Mouse (Mus musculus) right cerebral cortex, postnatal 4 days (tissue): Measurements from ENCODE around the gene Clcn6.

Experiments used
- DNase-seq: peaks from one replicate; pipeline ENCODE4 v3.0.0-alpha.2; 2022

Clcn6 gene

GRCm38 (mm10) chr4:148040029-148040830 is 1.6 kb upstream of the Clcn6 start:
- no peak for DNase-seq

DNA sequence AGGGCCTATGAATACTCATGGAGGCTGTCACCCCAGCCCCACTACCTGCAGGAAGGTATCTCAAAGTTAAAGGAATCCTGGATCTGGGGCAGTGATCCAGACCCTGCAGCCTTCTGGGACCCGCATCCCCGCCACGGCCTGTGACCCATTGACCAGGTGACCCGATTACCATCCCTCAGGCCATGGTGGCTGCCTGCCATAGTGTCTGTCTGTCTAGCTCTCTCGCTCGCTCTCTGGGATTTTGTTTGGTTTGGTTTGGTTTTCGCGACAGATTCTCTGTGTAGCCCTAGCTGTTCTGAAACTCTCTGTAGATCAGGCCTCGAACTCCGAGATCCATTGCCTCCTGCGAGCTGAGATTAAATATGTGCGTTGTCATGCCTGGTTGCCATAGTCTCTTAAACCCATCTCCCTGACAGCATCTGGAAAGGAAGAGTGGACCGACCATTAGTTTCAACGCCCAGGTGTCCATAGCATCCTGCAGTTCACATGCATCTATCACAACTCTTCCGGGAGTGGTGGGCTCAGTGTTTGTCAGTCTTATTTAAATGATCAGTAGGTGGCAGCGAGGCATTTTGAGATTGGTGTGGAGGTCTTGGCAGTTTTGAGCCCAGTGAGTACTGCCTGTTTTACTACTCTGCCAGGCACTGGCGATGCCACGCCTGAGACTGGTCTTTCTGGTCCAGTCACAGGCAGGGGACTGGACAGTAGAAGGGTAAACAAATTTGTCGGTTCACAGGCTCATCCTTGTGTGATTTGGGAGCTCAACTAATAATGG is 820 bp upstream of the Clcn6 start:
- DNase-seq: no peak

DNA sequence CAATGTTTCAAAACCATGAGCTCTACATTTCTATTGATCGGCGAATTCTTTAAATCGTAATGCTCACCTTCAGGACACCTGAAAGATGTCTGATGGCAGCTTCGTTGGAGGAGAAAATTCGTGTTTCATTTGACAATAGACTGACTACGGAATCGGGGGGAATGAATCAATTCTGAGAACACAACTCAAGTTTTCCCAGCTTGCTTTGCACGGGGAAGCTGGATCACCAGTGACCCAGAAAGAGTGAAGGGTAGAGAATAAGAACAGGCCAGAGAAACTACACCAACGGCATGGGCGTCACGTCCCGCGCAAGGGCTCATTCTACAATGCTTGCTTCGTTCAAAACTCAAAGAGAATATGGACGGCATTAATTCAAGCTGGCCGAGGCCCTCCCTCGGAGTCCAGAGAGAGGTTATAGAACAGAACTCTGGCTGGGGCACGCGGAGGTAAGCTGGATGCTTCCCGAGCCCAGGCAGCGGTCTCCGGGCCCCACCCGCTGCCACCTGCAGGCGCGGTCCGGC is 482 bp downstream of the Clcn6 start:
- no peak for DNase-seq

DNA sequence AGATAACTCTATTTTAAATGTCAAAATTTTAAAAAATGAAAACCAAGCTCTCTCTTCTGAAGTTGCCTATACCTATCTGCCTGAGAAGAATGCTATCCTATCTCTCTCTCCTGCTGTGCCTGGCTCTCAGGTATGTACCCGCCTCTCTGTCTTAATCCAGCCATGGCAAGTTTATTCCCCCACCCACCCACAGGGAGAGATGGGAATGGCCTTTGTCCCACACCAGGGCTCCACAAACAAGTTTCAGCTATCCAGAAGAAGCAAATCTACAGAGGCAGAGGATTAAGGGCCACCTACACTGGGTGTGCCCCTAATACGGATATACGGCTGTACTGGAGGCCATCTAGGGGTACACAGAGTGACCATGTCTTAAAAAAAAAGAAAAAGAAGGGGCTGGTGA is 3.2 kb downstream of the Clcn6 start:
- no peak for DNase-seq

DNA sequence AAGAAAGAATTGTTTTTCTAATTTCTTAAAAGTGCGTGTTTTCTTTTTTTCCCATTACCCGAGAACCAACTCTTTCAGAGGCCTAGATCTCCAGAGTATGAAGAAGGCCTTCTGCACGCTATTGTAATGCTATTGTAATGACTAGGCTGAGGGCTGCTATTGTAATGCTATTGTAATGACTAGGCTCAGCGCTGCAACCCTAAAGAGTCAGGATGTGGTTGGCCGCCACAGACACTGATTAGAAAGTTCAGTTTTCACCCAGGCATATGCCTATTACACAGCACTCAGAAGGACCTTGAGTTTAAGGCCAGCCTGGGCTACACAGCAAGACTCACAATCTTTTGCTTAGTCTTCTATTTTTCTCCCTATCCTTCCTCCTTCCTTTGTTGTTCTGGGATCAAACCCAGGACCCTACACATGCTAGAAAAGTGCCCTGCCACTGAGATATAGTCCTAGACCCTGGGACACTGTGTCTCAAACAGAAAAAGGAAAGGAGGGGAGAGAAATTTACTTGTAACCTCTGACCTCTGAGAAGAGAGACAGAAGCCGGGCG is 4.7 kb downstream of the Clcn6 start:
- DNase-seq: no peak

GRCm38 (mm10) chr4:148030506-148030905 is 8.1 kb downstream of the Clcn6 start:
- no peak for DNase-seq

DNA sequence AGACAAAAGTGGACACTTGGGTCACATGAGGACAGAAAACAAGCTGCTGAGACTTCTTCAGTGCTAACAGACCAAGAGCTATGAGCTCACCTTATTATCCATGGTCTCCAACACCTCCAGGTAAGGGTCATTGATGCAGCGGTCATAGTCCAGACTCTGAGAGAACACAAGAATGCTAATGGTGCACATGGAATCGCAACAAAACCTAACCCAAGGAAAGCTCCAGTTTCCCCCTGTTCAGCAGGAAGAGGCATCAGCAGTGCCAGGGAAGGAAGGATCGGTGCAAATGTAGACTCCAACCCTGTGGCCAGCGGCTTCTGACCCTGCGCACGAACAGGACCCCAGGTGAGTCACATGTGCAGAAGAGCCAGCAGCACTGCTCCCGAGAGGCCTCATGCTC is 9.3 kb downstream of the Clcn6 start:
- no peak for DNase-seq

DNA sequence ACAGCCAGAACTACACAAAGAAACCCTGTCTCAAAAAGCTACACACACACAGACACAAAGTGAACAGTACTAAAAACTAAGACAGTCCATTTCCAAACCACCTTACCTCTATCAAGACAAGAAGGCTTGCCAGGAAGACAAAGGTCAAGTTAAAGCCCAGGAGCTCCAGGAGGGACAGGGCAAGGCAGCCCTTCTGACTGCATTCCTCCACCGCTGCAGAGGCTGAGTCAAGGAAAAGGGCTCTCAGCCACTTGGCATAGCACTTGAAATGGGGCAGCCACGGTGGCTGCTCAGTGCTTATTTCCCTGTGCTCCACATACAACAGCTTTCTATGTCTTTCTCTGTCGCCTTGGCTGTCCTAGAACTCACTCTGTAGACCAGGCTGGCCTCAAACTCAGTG is 14.6 kb downstream of the Clcn6 start:
- no peak for DNase-seq

DNA sequence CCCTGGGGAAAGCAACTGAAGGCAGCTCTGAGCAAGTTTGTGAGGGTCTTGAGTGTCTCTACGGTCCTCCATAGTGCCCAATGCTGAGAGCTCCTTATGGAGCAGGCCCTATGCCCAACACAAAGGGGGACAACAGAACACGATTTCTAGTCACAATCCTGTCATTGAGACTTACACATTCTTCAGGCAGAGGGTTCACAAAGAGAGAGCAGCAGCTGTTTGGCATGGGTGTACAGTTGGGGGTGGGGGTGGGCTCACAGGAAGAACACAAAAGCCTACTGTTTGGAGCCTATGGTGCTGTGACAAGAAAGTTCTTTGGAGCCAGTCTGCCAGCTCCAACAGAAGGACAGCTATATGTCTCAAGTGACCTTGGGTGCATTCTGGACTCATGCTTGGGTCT is 20.2 kb downstream of the Clcn6 start:
- DNase-seq: no peak

GRCm38 (mm10) chr4:148016981-148017380 is 21.6 kb downstream of the Clcn6 start:
- no peak for DNase-seq

- no peak for DNase-seq
Observed at GRCm38 (mm10) chr4:148015418-148015817, 23.2 kb downstream of the Clcn6 start.

DNA sequence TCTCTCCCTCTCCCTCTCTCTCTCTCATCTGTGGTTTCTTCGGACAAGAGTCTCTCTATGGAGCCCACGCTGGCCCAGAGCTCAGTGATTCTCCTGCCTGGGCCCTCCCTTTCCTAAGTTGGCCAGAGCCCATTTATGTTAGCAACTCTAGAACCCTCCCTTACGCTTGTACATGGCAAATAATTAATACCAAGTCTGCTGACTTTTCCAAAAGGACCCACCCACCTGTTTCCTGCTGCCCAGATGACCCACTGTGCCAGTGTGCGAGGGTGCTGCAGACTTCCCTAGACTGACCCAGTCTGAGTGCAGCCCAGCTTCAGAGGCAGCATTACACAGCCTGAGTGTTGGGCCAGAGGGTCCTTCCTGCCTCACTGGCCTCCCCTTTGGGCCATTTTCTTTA is 26.4 kb downstream of the Clcn6 start:
- no peak for DNase-seq

DNA sequence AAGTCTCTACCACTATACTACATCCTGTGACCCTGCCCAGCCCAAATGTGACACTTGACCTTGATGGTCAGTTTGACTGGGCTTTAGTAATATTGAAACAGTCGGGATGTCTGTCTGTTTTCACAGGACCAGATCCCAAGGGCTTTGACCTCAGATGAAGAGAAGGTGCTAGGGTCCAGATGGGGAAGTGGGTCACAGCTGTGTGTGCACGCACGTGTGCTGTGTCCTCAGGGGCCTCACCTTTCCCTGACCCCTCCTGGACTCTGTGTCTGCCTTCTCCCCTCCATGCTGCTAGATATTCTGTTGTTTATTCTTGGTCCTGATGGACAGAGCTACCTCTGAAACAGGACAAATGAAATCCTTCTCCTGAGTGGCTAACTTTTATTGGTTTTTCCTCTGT is 27.3 kb downstream of the Clcn6 start:
- DNase-seq: no peak

DNA sequence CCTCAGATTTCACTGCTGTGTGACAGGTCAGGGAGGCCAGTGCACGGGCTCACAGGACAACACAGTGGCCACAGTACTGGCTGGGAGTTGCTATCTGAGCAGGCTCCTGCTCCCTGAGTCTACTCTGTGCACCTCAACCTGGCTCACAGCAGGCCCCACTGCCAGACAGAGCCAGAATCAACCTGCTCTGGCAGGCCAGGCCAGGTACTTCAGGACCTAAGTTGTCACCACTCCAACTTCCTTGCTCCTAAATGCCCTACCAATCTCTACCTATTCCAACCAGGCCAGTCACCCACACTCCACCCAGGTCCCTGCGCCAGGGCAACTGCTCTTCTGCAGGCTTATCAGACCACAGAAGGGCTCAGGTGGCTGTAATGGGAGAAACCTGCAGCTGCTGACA is 29.0 kb downstream of the Clcn6 start:
- DNase-seq: no peak

DNA sequence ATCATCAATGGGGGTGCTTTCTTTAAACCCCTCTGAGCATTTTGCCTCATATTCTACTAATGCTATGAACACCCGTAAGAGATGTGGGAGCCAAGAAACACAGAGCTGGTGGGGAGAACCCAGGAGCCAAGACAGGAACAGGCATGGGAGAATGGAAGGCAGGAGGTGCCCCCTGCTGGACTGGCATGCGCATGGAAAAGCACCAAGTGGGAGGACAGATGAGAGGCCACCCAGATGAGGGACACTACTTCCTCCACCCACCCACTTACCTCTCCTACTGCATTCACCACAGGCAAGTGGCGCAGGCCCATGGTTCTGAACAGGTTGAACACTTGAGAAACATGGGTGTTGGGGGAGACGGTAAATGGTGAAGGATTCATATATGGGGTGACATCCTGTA is 30.2 kb downstream of the Clcn6 start:
- peak; percentile 60 for DNase-seq

DNA sequence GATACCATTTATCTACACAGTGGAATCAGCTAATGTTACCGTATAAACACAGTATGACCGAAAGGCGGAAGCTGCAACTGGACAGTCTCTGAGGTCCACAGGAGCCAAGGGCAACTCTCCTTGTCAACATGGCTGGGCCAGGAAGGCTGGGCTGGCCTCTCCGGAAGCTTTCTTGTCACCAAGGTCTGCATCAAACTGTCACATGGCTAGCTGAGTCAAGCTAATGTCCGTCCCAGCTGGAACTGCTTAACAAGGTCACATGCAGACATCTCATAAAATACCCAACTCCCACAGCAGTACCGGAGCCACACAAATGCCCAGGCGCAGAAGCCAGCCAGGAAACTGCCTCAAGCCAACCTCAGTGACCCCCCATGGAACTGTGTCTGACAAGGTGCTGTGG is 34.3 kb downstream of the Clcn6 start:
- DNase-seq: no peak

DNA sequence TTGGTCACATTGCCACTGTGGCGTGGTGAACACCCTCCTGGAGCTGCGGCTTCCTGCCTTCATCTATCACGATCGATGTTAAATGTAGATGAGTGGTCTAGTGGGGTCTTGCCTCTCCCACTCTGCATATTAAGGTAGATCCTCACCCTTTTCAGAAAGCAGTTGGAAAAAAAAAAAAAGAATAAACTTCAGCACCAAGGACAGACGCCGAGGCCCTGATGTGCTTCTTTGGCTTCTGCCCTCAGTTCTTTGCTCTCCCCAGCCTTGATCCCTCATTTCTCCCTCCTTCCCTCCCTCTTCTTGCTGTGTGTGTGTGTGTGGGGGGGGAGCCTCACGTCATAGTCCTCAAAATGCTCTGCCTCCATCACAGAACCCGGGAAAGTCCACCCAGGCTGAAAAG is 36.8 kb downstream of the Clcn6 start:
- no peak for DNase-seq

DNA sequence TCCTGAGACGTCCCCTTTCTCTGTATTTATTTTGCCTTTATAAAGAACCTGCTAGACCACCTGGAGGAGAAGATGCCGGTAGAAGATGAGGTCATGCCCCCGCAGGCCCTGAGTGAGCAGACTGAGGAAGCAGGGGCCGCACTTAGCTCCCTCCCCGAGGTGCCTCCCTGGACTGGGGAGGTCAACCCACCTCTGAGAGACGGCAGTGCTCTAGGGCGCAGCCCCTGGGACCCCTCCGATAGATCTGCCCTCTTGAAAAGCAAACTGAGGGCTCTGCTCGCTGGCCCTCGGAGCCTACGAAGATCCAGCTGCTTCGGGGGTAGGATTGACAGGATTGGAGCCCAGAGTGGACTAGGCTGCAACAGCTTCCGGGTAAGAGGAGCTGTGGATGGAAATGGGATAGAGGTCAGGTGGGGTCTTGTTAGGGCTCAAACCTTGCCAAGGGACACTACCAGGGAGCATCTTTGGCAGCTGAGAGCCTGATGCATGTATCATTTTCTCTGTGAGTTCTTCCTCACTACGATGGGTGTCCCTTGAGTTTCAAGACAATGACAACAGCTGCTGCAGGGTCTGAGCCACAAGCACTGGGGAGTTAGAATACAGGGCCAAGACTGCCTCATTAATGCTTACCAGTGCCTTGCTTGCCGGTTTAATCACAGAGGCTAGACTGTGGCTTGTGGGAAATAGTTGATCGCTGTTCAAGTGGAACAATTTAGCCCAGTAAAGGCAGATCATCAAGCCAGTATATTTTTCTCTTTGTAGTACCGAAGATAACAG is 37.4 kb downstream of the Clcn6 start:
- no peak for DNase-seq

DNA sequence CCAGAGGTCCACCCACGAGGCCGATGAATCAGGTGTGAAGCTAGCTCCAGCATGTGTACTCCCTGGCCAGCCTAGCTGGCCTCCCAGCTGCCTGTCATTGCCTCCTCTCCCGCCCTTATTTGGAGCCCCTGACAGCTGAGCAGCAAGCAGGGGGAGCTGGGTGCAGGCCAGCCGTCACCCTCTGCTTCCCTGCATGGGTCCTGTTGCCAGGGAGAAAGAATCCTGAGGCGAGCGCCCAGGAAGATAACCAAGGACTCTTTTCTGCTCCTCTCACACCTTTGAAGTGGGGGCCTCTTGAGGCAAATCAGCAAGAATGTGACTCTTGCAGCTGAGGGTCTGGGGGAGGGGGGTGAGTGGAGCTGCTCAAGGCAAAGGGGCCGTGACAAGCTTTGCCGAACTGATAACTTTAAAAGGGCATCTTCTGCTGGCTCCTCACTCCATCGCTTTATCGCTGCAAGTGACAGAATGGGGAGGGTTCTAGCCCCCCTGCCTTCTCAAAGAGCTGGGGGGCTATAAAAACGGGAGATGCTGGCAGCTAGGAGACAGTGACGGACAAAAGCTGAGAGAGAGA is 38.3 kb downstream of the Clcn6 start, which contains the start of gene Nppa:
Gene Nppa (plus strand): TSS at position 521 of the 571 bp plus-strand sequence.
- DNase-seq: peak; percentile 47

DNA sequence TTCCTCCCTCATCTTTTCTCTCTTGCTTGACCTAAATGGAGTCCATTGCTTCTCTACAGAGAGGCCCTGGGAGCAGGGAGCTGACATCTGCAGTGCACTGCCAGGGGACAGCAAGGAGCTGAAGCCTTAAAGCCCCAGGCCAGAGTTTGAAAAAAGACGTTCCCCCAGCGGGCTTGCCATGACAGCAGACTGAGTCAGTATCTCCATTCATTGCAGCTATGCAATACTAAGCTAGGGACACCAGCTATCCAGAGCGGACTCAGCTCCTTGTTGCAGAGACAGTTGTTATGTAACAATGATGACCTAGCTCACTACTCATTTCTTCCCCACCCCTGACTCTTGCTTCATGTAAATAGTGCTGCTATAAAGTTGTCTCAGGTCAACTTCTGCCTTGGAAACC is 43.3 kb downstream of the Clcn6 start:
- DNase-seq: no peak

- DNase-seq: no peak
Observed at GRCm38 (mm10) chr4:147993571-147994095, 45.0 kb downstream of the Clcn6 start.
